Mouse (Mus musculus) kidney, postnatal 0 days (tissue): ENCODE data around the gene Abhd4. TPM values are rescaled to one million over a fixed set of nuclear protein-coding genes. Genes with fewer than 3 reads are reported as not detected.

Source experiments
- ATAC-seq: fragments of 200-750 bp; cut with Nextera tagmentation; replicated peaks from 2 replicates; pipeline ENCODE4 v1.8.0; 2017; ENCODE audit warnings: low read depth, moderate number of reproducible peaks, moderate TSS enrichment, moderate library complexity; ENCODE audit not compliant: low FRiP score
- DNase-seq: peaks from one replicate; pipeline ENCODE4 v3.0.0-alpha.2; 2016; ENCODE audit warnings: low spot score
- H3K27ac ChIP-seq: fragments of 300-500 bp; sonication (generic); 2 replicates; pipeline ENCODE4 v1.5.1; 2014; ENCODE audit warnings: mild to moderate bottlenecking
- H3K27me3 ChIP-seq: fragments of 300-500 bp; sonication (generic); 2 replicates; pipeline ENCODE4 v1.6.1; 2014; ENCODE audit warnings: low read length, mixed read lengths; ENCODE audit not compliant: insufficient read depth
- H3K36me3 ChIP-seq: fragments of 300-500 bp; sonication (generic); 2 replicates; pipeline ENCODE4 v1.6.1; 2014; ENCODE audit warnings: low read length, mixed read lengths; ENCODE audit not compliant: insufficient read depth
- H3K4me1 ChIP-seq: fragments of 300-500 bp; sonication (generic); replicated peaks from 2 replicates; pipeline ENCODE4 v1.6.1; 2014; ENCODE audit warnings: antibody characterized with exemption, low read length, mixed read lengths; ENCODE audit not compliant: insufficient read depth
- H3K4me2 ChIP-seq: fragments of 300-500 bp; sonication (generic); 2 replicates; pipeline ENCODE4 v1.6.1; 2014; ENCODE audit warnings: mild to moderate bottlenecking, low read length, moderate library complexity, mixed read lengths
- H3K4me3 ChIP-seq: fragments of 300-500 bp; sonication (generic); replicated peaks from 2 replicates; pipeline ENCODE4 v1.5.1; 2014; ENCODE audit warnings: low read depth, low read length
- H3K9ac ChIP-seq: fragments of 300-500 bp; sonication (generic); 2 replicates; pipeline ENCODE4 v1.6.1; 2014; ENCODE audit warnings: low read depth, low read length
- H3K9me3 ChIP-seq: fragments of 300-500 bp; sonication (generic); replicated peaks from 2 replicates; pipeline ENCODE4 v1.6.1; 2016; ENCODE audit warnings: low read length, inconsistent platforms, mixed read lengths
- CTCF ChIP-seq: IDR thresholded peaks from 2 replicates; pipeline ENCODE4 v1.5.1; 2016; ENCODE audit warnings: antibody characterized with exemption, low read depth, mild to moderate bottlenecking, moderate library complexity
- WGBS: fragments of 180-500 bp; shearing (Covaris S2); extraction: QIAGEN DNeasy Blood & Tissue Kit; methylation state at CpG from one replicate; pipeline ENCODE4 v1.1.7; 2014; 5-methylcytosine and 5-hydroxymethylcytosine counted together
- polyA plus RNA-seq: library from polyadenylated mRNA; unstranded; fragments of >200 nt; fragmentation: Nextera tagmentation; extraction: Ambion mirVana; gene quantifications from 2 replicates; pipeline ENCODE4 v1.2.1, GENCODE M21; 2015

The Abhd4 gene
- polyA plus RNA-seq, 1 experiment from 2014 or later = 80.9 TPM

GRCm38 (mm10) chr14:54234231-54235040, 19.6 kb upstream of the Abhd4 start:
- WGBS = 70% methylated on average over 20 of the region's 20 CpGs
- Histone ChIP-seq H3K27ac (peak overlapping the region; percentile 84), H3K27me3 (no peaks in the 10 kb centered on the region), H3K9ac (no peak overlapping the region), H3K9me3 (no peaks in the 10 kb centered on the region), H3K4me2 (no peak overlapping the region), H3K4me3 (no peak overlapping the region), H3K4me1 (peaks cover 16% of the 10 kb centered on the region), H3K36me3 (peaks cover 5% of the 10 kb centered on the region; the same call in 1 of the 2 replicates)
- DNase-seq = no peak
- ATAC-seq = no peak
- TF ChIP-seq CTCF = no peak

DNA sequence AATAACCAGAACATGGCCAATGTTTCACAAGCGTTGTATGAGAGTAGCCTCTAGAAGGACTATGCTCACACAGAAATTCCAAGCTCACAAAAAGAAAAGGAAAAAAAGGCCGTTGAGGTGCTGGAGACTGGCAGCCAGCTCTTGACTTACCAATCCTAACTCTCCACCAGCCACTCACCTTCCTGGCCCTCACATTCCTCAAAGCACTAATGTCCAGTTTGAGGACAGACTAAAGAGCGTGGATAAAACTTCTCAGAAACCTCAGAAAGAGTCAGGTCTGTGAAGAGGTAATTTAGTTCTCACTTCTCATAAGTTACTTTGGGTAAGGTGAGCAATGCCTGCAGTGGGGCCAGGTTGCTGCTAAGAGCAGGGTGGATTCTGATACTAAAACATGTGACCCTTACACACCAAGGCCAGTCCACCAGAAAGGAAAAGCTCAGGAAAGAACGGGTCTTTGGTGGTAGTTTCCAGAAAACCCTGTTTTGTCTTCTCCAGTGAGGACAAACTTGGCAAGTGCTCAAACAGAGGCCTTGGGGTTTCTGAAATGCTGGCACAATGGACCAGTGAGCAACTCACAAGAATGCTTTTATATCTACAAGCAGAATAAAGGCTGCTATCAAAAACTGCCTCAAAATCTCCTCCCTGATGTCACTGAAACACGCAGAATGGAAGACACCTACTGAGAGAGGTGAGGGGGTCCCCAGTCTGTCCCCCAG, 18.0 kb upstream of the Abhd4 start:
- H3K4me2 ChIP-seq = no peak overlapping the region
- 87% methylated on average over 5 of the region's 5 CpGs for WGBS
- no peaks in the 10 kb centered on the region for H3K9me3 ChIP-seq
- H3K4me3 ChIP-seq = no peak overlapping the region
- H3K27ac ChIP-seq = no peak overlapping the region
- no peak for TF ChIP-seq CTCF
- no peak for ATAC-seq
- H3K9ac ChIP-seq = no peak overlapping the region
- peaks cover 16% of the 10 kb centered on the region for H3K4me1 ChIP-seq
- DNase-seq = no peak
- H3K36me3 ChIP-seq = peaks cover 15% of the 10 kb centered on the region
- no peaks in the 10 kb centered on the region for H3K27me3 ChIP-seq

DNA sequence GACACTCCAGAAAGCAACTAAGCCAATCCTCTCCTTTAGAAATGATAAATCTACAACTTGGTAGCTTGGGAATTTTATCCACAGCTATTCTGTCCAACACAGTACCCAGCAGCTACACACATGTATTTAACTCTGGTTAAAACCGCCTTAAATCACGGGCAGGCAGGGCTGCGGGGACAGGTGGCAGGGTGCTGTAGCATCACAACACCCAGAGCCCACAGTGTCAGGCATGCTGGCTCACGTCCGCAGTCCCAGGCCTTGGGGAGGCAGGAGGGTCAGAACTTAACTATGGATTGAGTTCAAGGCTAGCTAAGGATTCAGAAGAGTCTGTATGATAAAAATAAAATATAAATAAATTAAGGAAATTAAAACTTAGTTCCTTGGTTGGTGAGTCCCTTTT, 17.1 kb upstream of the Abhd4 start:
- H3K9ac ChIP-seq = no peak overlapping the region
- no peaks in the 10 kb centered on the region for H3K27me3 ChIP-seq
- H3K36me3 ChIP-seq = peaks cover 24% of the 10 kb centered on the region
- H3K27ac ChIP-seq = no peak overlapping the region
- no peak overlapping the region for H3K4me3 ChIP-seq
- H3K4me1 ChIP-seq = peaks cover 16% of the 10 kb centered on the region
- DNase-seq (no peak), ATAC-seq (no peak)
- H3K4me2 ChIP-seq = no peak overlapping the region
- H3K9me3 ChIP-seq = no peaks in the 10 kb centered on the region
- 87% methylated on average over 5 of the region's 5 CpGs for WGBS
- no peak for TF ChIP-seq CTCF

GRCm38 (mm10) chr14:54239002-54239736, 14.8 kb upstream of the Abhd4 start:
- ATAC-seq (peak; percentile 63), DNase-seq (peak; percentile 90)
- Histone ChIP-seq H3K9ac (no peak overlapping the region), H3K4me1 (0 out of 2 replicates have a peak, but pooled peaks cover under 1% of the 10 kb centered on the region), H3K27me3 (no peaks in the 10 kb centered on the region), H3K4me3 (no peak overlapping the region), H3K36me3 (peaks cover 33% of the 10 kb centered on the region), H3K9me3 (no peaks in the 10 kb centered on the region), H3K4me2 (no peak overlapping the region), H3K27ac (no peak overlapping the region)
- WGBS = 11% methylated on average over 7 of the region's 7 CpGs
- TF ChIP-seq CTCF = peak; percentile 95

GRCm38 (mm10) chr14:54240542-54240941, 13.4 kb upstream of the Abhd4 start:
- Histone ChIP-seq H3K9ac (no peak overlapping the region), H3K4me1 (no peaks in the 10 kb centered on the region; the same call in 1 of the 2 replicates), H3K4me2 (no peak overlapping the region), H3K36me3 (peaks cover 33% of the 10 kb centered on the region), H3K27me3 (no peaks in the 10 kb centered on the region), H3K27ac (no peak overlapping the region), H3K4me3 (no peak overlapping the region), H3K9me3 (no peaks in the 10 kb centered on the region)
- DNase-seq = no peak
- no peak for TF ChIP-seq CTCF
- 82% methylated on average over 5 of the region's 5 CpGs for WGBS
- ATAC-seq = no peak

- Histone ChIP-seq H3K27me3 (no peaks in the 10 kb centered on the region), H3K36me3 (peaks cover 40% of the 10 kb centered on the region), H3K9me3 (no peaks in the 10 kb centered on the region), H3K9ac (no peak overlapping the region), H3K4me1 (peaks cover 6% of the 10 kb centered on the region), H3K4me3 (no peak overlapping the region), H3K27ac (no peak overlapping the region), H3K4me2 (no peak overlapping the region)
- 22% methylated on average over 3 of the region's 3 CpGs for WGBS
- ATAC-seq (0 out of 2 replicates have a peak, but pooled peaks have one; percentile 37), DNase-seq (peak; percentile 78)
- TF ChIP-seq CTCF = no peak
These were observed 9.8 kb upstream of the Abhd4 start for GRCm38 (mm10) chr14:54244183-54244582.
